Mouse (Mus musculus): ENCODE results near the gene Smurf2. TPM values are rescaled to one million over a fixed set of nuclear protein-coding genes. Genes with fewer than 3 reads are reported as not detected.
A peak's percentile ranks its signal among the peaks of the same experiment; 100 is the strongest.

Gene Smurf2
- polyA plus RNA-seq (2016; fragmentation: Nextera tagmentation; extraction: Ambion mirVana): 14.1 TPM in 2 replicates

- peak within 1 kb of the TSS; percentile 99 for H3K27ac ChIP-seq
- WGBS: 3% methylated on average over 52 of the region's 72 CpGs
- H3K4me1 ChIP-seq: peaks cover 31% of the 10 kb centered on the region
- peak within 1 kb of the TSS; percentile 97 for H3K4me3 ChIP-seq
- peak; percentile 93 for DNase-seq (ENCODE audit: low spot score)
- H3K27me3 ChIP-seq (ENCODE audit: low read depth, poor library complexity, severe bottlenecking): no peaks in the 10 kb centered on the region
- H3K9me3 ChIP-seq (replicated peaks): no peaks in the 10 kb centered on the region
- no peaks in the 10 kb centered on the region for H3K36me3 ChIP-seq
Observed at GRCm38 (mm10) chr11:106920551-106921379, at the start of gene Smurf2. Gene Smurf2 (minus strand): TSS chr11:106920715.

GRCm38 (mm10) chr11:106969798-106970197, 49.3 kb upstream of the Smurf2 start:
- no peaks in the 10 kb centered on the region for H3K36me3 ChIP-seq
- no peak overlapping the region for H3K27ac ChIP-seq
- no peak overlapping the region for H3K4me3 ChIP-seq
- H3K27me3 ChIP-seq (ENCODE audit: low read depth, poor library complexity, severe bottlenecking): no peaks in the 10 kb centered on the region
- no peaks in the 10 kb centered on the region for H3K9me3 ChIP-seq (replicated peaks)
- no peak for DNase-seq (ENCODE audit: low spot score)
- 94% methylated on average over 8 of the region's 8 CpGs for WGBS
- no peaks in the 10 kb centered on the region for H3K4me1 ChIP-seq

- Histone ChIP-seq H3K27me3 (ENCODE audit: low read depth, poor library complexity, severe bottlenecking) (no peaks in the 10 kb centered on the region), H3K9me3 (replicated peaks) (no peaks in the 10 kb centered on the region), H3K36me3 (no peaks in the 10 kb centered on the region), H3K4me1 (no peaks in the 10 kb centered on the region), H3K4me3 (no peak overlapping the region), H3K27ac (0 out of 2 replicates have a peak overlapping the region, but pooled peaks have one; percentile 15)
- DNase-seq (ENCODE audit: low spot score): no peak
- WGBS: 77% methylated on average over 10 of the region's 10 CpGs
Observed at GRCm38 (mm10) chr11:106967630-106968029, 47.1 kb upstream of the Smurf2 start.

DNA sequence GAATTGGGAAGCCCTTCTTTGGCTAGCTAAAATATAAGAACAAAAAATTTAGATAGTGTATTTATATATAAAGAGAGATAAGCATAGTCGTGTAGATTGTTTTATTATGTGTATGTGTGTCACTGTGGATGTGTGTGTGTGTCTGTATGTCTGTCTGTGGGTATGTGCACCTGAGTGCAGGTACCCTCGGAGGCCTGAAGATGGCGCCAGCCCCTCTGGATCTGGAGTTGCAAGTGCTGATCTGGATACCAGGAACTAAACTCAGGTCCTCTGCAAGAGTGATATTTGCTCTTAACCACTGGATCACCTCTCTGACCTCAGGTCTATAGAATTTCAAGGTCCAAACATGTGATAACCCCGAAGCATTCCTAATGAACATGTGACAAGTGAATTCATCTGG, 45.4 kb upstream of the Smurf2 start:
- no peaks in the 10 kb centered on the region for H3K27me3 ChIP-seq (ENCODE audit: low read depth, poor library complexity, severe bottlenecking)
- peaks cover 8% of the 10 kb centered on the region for H3K4me1 ChIP-seq
- WGBS: 89% methylated on average over 4 of the region's 4 CpGs
- no peak overlapping the region for H3K27ac ChIP-seq
- no peaks in the 10 kb centered on the region for H3K36me3 ChIP-seq
- H3K9me3 ChIP-seq (replicated peaks): no peaks in the 10 kb centered on the region
- no peak overlapping the region for H3K4me3 ChIP-seq
- DNase-seq (ENCODE audit: low spot score): no peak

GRCm38 (mm10) chr11:106962310-106962709, 41.8 kb upstream of the Smurf2 start:
- no peak overlapping the region for H3K4me3 ChIP-seq
- no peak for DNase-seq (ENCODE audit: low spot score)
- no peaks in the 10 kb centered on the region for H3K9me3 ChIP-seq (replicated peaks)
- peaks cover 8% of the 10 kb centered on the region for H3K4me1 ChIP-seq
- no peaks in the 10 kb centered on the region for H3K36me3 ChIP-seq
- no peaks in the 10 kb centered on the region for H3K27me3 ChIP-seq (ENCODE audit: low read depth, poor library complexity, severe bottlenecking)
- 84% methylated on average over 9 of the region's 9 CpGs for WGBS
- H3K27ac ChIP-seq: no peak overlapping the region

DNA sequence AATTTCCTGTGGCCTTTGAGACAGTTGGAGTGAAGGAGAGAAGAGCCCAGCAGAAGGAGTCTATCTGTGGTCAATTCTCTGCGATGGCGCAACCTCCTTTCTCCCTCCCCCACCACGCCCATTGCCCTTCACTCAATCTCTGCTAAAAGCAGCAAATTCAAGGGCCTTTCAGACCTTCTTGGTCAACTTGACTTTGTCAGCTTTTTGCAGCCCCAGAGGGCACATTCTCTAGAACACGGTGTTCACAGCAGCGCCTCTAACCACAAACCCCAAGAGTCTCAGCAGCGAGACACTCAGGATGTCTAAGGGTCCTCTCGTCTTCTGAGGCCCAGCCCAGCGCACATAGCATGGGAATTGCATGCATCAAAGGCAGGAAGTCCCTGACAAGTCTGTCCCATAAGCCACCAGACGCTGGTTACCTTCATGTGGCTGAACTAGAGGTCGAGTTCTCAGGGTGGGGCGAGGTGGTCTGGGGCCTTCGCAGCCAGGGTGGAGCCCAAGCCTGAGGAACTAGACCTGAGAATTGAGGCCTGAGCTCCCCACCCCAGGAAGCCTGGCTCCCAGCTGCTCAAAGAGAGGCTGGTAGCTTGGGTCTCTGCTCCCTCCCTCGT, 41.1 kb upstream of the Smurf2 start:
- H3K27me3 ChIP-seq (ENCODE audit: low read depth, poor library complexity, severe bottlenecking): no peaks in the 10 kb centered on the region
- no peaks in the 10 kb centered on the region for H3K9me3 ChIP-seq (replicated peaks)
- H3K4me3 ChIP-seq: no peak overlapping the region
- WGBS: 72% methylated on average over 13 of the region's 13 CpGs
- peak overlapping the region; percentile 39; the same call in 1 of the 2 replicates for H3K27ac ChIP-seq
- H3K4me1 ChIP-seq: peaks cover 8% of the 10 kb centered on the region
- H3K36me3 ChIP-seq: no peaks in the 10 kb centered on the region
- no peak for DNase-seq (ENCODE audit: low spot score)

GRCm38 (mm10) chr11:106959121-106959520, 38.6 kb upstream of the Smurf2 start:
- Histone ChIP-seq H3K27ac (no peak overlapping the region), H3K4me1 (peaks cover 8% of the 10 kb centered on the region), H3K9me3 (replicated peaks) (no peaks in the 10 kb centered on the region), H3K27me3 (ENCODE audit: low read depth, poor library complexity, severe bottlenecking) (no peaks in the 10 kb centered on the region), H3K36me3 (no peaks in the 10 kb centered on the region), H3K4me3 (no peak overlapping the region)
- 93% methylated on average over 5 of the region's 5 CpGs for WGBS
- no peak for DNase-seq (ENCODE audit: low spot score)

- Histone ChIP-seq H3K27ac (no peak overlapping the region), H3K4me1 (peaks cover 8% of the 10 kb centered on the region), H3K36me3 (no peaks in the 10 kb centered on the region), H3K4me3 (no peak overlapping the region), H3K27me3 (ENCODE audit: low read depth, poor library complexity, severe bottlenecking) (no peaks in the 10 kb centered on the region), H3K9me3 (replicated peaks) (no peaks in the 10 kb centered on the region)
- DNase-seq (ENCODE audit: low spot score): no peak
- 79% methylated on average over 6 of the region's 6 CpGs for WGBS
Observed at GRCm38 (mm10) chr11:106958407-106959071, 38.0 kb upstream of the Smurf2 start.

GRCm38 (mm10) chr11:106957271-106957980, 36.9 kb upstream of the Smurf2 start:
- H3K9me3 ChIP-seq (replicated peaks): no peaks in the 10 kb centered on the region
- no peak for DNase-seq (ENCODE audit: low spot score)
- H3K36me3 ChIP-seq: no peaks in the 10 kb centered on the region
- peaks cover 8% of the 10 kb centered on the region for H3K4me1 ChIP-seq
- H3K27me3 ChIP-seq (ENCODE audit: low read depth, poor library complexity, severe bottlenecking): no peaks in the 10 kb centered on the region
- H3K27ac ChIP-seq: no peak overlapping the region
- 85% methylated on average over 12 of the region's 12 CpGs for WGBS
- H3K4me3 ChIP-seq: no peak overlapping the region

DNA sequence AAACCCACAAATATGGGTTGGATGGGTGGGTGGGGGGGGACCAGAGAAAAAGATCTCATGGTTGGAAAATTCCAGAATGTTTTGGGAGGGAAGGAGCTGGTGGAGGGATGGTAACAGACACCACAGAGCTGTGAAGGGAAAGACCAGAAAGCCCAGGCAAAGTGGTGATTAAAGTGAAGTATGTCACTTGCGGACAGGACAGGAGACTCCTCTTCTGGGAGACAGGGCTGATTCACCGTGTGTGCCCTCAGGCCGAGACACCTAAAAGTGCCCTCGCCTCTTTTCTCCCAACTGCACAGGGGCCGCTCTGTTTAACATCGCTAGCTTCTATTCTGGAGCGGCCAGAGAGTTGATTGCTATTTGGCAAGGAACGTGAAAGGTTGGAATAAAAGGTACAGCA, 34.1 kb upstream of the Smurf2 start:
- no peak overlapping the region for H3K4me3 ChIP-seq
- 73% methylated on average over 8 of the region's 8 CpGs for WGBS
- no peaks in the 10 kb centered on the region for H3K4me1 ChIP-seq
- H3K27me3 ChIP-seq (ENCODE audit: low read depth, poor library complexity, severe bottlenecking): no peaks in the 10 kb centered on the region
- DNase-seq (ENCODE audit: low spot score): no peak
- no peaks in the 10 kb centered on the region for H3K9me3 ChIP-seq (replicated peaks)
- H3K27ac ChIP-seq: no peak overlapping the region
- no peaks in the 10 kb centered on the region for H3K36me3 ChIP-seq

DNA sequence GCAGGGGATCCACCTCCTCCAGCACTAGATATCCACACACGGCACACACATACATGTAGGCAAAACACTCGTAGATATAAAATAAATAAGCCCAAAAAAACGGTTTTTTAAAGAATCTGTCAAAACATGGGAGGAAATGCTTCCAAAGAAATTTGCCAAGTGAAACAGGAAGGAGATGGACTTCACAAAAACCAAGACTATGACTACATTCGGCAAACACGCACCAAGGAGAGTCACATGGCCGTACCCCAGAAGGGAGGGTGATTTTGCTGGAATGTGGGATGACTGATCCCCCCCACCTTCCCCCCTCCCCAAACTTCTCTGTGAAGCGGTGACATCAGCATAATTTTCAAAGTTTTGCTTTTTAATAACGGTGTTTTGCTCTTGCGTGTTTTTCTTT, 33.6 kb upstream of the Smurf2 start:
- DNase-seq (ENCODE audit: low spot score): no peak
- WGBS: 86% methylated on average over 9 of the region's 9 CpGs

GRCm38 (mm10) chr11:106937306-106937705, 16.8 kb upstream of the Smurf2 start:
- Histone ChIP-seq H3K9me3 (replicated peaks) (no peaks in the 10 kb centered on the region), H3K27ac (no peak overlapping the region), H3K4me1 (no peaks in the 10 kb centered on the region), H3K36me3 (no peaks in the 10 kb centered on the region), H3K27me3 (ENCODE audit: low read depth, poor library complexity, severe bottlenecking) (no peaks in the 10 kb centered on the region), H3K4me3 (no peak overlapping the region)
- DNase-seq (ENCODE audit: low spot score): no peak
- 84% methylated on average over 5 of the region's 5 CpGs for WGBS

More for the DNA sequence above, 33.6 kb upstream of the Smurf2 start:
- Histone ChIP-seq H3K27me3 (ENCODE audit: low read depth, poor library complexity, severe bottlenecking) (no peaks in the 10 kb centered on the region), H3K27ac (no peak overlapping the region), H3K9me3 (replicated peaks) (no peaks in the 10 kb centered on the region), H3K36me3 (no peaks in the 10 kb centered on the region), H3K4me3 (no peak overlapping the region), H3K4me1 (no peaks in the 10 kb centered on the region)
